Mouse (Mus musculus): ENCODE data around the gene Tenm4.

Gene Tenm4

DNA sequence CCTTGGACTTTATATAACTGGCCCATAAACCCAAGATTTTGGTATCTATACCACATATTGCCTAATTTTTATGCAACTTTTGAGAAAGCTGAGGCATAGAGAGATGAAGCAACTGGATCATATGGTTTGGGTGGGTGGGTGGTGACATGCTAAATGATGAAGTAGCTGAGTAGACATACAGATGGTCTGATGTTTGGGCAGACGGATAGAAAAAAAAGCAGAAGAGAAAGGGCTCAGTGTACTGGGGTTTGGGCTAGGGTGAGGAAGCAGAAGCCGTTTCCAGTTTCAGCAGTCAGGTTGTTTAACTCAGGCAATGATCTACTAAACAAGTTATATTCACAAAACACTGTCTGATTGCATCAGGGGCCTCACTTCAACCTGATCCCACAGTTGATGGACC is 619.3 kb downstream of the Tenm4 start:
- DNase-seq: no peak

DNA sequence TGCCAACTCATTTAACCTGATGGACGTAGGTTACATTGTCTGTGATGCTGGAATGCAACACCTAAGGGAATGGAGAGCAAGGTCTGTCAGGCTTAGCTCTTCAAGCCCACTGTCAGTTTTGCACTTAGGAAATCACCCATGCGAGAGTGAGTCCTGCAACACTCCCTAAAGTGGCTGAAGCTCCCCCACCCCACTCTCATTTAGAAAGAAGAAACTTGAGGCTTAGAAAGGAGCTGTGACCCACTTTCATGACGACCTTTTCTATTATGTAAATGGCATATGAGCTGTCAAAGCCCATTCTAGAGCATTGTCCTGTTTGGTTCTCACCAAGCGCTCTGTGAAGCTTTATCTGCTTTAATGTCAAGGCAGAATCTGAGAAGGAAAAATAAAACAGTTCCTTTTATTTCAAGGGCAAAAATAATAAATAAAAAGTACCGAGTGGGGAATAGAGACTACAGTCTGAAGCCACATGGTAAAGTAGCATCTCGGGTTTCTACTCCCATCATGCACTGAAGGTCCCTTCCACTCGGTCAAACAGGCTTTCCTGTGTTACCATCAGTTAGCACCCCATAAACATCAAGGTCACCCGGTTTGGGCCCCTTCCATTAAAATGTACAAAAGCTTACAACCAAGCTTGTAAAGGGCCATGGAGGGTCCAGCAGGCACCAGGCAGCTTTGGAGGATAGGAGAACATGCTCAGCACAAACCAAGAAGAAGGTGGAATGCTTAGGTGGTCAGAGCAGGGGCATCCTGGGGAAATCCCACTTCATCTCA is 621.6 kb downstream of the Tenm4 start:
- no peak for DNase-seq

DNA sequence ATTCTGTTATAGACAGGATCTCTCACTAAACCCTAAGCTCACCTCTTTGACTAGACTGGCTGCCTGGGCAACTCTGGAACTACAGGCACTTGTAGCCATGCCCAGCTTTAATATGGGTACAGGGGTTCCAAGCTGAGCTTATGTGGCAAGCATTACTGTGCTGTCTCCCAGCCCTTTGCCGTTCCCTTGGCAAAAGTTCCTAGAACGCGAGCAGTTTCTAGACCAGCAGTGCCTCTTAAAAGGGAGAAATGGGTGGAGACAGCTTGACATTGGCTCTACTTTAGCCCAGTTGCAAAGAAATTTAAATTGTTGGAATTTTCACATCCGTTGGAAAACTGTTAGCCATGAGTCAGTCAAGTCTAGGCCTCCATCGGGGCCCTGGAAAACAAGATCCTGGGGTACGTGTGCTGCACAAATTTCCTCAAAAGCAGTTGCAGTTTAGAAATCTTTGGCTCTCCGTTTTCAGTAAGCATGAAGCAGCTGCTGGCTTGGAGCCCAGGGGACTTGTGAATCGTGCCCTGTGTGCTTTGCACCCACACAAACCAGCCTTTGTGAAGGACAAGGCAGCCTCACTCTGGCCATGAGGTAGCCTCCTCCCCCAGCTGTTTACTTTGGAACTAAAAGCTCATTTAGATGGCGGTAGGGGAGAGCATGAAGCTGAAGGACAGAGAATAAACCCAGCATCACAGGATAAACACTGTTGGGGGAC is 625.1 kb downstream of the Tenm4 start:
- DNase-seq: peak; percentile 71

DNA sequence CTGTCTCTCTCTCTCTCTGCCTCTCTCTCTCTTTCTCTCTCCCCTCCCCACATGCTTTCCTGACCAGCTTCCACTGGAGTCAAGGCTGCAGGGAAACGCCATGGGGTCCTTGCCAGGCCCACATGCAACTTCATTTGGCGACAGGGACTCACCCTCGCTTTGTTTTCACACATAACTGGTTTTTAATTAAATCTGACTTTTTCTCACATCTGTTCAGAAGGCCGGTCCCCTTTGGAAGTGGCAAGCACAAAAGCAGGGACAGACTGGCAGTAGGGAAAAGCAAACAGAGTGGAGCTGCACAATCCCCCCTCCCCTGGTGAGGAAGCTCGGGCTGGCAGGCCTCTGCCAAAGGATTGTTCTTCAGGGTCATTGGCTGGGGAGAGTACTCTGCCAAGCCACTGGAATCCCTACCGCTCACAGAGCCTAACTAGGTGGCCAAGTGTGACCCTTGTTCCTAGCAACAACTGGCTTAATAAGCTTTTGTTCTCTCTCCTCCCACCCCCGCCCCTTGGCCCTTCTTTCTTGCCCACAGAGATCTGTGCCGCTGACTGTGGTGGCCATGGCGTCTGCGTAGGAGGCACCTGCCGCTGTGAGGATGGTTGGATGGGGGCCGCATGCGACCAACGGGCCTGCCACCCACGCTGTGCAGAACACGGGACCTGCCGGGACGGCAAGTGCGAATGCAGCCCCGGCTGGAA is 625.9 kb downstream of the Tenm4 start:
- DNase-seq: peak; percentile 57

DNA sequence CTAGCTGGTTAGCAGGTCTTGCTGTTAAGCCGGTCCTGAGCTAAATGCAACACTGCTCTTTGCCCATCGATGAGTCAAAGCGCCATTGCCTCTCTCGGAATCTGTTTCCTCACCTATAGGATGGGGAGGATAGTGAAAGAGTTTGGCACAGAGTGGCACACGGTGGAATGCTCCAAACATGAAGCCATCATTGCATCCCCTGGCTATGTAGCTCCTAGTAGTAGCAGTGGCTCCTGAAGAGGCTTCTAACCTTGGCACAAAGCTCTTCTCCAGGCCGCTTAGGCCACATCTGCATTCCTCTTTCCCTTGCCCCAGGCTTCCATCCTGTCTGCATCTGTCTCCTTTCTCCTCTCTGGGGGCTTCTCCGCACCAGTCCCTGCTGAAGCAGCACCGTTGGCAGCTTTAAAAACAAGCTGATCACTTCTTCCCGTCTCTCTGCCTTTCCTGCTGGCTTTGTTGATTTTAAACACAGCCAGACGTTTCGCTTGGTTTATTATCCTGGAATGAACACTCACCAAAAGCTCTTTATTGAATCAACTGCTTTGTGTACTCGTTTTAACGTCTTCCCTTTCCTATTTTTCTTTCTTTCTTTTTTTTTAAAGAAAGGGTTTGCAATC is 626.8 kb downstream of the Tenm4 start:
- no peak for DNase-seq

DNA sequence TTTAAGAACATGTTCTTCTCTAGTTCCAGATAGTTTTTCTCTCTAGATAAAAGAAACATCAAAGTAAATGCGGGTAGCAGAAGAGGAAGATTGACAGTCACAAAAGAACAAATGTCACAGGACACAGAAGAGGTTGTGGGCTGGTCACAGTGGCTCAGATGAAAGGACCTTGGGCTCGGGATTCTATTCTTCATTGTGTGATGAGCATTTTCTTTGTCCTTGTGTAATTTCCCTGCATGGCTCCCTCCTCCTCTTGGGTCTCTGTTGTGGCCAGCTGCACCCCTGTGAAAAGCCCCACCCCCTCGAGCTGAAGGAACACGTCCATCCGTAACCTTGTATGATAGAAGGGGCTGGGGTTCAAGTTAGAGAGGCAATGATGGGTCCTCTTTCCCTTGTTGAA is 628.8 kb downstream of the Tenm4 start:
- DNase-seq: no peak

DNA sequence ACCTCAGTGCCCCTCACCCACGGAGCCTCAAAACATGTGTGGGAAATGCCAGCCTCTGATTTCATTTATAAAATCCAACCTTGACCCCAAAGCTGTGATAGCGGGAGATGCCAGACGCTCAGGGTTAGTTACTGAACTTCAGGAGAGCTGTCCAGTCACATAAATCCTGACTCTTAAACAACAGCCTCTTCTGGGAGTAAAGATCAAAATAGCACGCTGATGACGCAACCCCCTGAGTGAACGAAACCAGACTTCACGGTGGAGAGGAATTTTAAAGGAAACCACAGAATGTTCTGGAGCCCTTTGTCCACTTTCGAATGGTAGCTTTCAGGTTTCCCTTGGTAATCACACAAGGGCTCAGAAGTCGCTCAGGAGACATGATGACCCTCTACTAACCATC is 630.3 kb downstream of the Tenm4 start:
- DNase-seq: no peak

DNA sequence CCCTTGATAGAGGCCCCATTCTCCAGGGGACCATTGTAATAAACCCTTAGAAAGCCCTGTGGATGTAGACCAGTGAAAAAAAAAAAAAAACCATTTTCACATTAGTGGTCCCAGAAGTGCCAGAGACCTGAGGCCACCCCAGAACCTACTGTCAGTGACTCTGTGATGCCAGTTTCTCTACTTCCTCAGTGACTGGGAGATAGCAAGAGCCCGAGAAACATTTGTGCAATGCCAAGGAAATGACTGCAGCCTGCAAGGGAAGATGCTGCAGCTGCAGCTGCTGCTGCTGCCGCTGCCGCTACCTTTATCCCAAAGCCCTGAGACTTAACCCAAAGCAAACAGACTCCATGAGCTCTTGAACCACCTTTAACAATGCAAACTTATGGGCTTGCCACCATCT is 631.2 kb downstream of the Tenm4 start:
- DNase-seq: no peak

DNA sequence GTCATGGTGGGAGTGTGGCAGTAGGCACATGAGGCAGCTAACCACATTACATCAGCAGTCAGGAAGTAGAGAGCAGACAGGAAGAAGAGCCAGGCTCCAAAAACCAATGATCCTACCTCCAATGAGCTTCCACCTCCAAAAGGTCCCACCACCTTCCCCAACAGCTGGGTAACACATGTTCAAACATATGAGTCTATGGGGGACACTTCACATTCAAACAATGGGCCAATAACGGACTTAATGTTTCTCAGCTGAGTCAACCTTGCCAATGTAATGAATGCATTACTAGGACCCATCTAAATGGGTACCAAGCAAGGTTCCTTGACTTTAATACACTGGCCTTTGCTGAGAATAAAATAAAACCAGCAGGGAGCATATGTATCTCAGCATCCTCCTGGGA is 635.5 kb downstream of the Tenm4 start:
- no peak for DNase-seq

DNA sequence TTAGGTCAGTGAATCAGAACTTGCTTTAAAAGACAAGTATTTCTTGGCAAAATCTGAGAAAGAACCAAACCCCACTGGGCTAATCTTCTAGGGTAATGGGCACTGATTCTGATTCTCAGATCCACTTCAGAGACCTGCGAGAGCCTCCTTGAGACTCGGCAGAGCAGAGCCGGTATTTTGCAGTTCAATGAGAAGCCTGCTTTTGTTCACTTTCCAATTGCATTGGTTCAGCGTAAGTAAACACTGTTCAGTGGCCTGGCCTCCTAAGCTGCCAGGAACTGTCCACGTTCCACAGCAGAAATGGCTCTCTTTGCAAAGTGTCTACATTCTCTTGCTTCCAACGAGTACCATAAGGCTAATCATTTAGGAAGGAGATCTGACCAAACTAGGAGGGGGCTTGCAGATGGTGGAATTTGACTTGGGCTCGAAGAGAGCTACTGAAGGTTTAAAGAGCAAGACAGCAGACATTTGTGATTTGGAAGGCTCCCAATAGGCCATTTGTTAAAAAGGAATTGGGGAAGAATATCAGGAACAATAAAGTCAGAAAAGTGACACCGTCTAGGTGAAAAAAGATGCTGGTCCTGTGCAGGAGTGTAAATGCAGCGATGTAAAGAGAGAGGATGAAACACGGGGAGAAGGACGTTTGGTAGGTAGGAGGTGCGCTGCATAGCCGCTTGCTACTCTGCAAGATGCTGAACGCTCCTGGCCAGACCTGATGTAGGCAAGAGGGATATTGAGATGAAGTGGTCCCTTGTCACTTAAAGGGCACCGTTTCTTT is 636.4 kb downstream of the Tenm4 start:
- DNase-seq: no peak

DNA sequence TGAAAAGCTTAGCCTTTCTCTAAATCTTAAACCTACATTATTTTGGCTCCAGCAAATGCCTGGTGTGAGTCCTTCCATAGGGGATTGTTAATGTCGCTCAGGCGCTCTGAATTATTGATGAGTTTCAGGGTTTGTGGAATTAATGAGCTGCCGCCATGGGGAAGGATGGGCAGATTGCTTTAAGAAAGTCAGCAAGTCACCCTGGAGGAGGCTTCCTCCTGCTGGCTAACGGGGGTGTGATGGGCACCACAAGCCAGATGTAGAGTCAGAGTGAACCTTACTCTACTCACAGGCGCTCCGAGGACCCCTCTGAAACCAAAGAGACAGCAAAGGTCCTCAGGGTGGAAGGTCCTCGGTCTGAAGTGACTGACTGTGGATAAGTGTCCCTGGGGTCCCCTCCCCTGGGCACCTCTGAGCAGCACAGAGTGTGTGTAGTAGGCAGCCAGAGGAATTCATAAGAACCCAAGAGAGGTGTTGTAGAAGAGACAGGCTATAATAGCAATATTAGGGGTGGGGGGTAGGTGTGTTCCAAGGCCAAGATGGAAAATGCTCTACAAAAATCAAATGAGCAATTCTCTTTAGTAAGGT is 637.1 kb downstream of the Tenm4 start:
- DNase-seq: no peak

DNA sequence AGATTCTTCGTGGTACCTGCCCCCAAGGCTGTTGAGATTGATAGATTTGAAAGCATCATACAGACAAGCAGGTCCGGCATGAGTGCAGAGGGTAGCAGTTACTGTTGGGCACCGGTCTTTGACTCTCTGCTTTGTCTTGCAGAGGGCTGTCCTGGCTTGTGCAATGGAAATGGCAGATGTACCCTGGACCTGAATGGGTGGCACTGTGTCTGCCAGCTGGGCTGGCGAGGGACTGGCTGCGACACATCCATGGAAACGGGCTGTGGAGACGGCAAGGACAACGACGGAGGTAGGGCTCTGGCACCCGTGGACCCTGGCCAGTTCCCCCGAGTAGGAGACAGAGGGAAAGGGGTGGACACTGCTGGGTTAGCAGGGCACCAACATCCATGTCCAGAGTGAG is 640.6 kb downstream of the Tenm4 start:
- DNase-seq: no peak

DNA sequence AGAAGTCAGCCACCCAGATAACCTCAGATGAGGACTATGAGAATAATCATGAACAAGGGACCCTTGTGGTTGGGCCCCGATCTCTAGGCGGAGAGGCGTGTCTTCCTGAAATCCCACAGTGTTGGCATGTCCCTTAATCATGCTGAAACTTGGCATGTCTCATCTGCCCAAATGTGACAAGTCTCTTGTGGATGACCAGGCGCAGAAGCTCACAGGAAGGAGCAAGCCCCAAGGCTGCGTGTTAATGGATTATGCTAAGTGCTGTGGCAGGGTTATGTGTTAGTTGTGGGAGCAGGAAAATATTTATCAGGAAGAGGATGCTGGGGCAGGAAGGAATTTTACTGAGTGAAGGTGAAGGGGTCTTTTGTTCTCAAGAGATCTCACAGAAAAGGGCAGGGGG is 642.0 kb downstream of the Tenm4 start:
- no peak for DNase-seq

DNA sequence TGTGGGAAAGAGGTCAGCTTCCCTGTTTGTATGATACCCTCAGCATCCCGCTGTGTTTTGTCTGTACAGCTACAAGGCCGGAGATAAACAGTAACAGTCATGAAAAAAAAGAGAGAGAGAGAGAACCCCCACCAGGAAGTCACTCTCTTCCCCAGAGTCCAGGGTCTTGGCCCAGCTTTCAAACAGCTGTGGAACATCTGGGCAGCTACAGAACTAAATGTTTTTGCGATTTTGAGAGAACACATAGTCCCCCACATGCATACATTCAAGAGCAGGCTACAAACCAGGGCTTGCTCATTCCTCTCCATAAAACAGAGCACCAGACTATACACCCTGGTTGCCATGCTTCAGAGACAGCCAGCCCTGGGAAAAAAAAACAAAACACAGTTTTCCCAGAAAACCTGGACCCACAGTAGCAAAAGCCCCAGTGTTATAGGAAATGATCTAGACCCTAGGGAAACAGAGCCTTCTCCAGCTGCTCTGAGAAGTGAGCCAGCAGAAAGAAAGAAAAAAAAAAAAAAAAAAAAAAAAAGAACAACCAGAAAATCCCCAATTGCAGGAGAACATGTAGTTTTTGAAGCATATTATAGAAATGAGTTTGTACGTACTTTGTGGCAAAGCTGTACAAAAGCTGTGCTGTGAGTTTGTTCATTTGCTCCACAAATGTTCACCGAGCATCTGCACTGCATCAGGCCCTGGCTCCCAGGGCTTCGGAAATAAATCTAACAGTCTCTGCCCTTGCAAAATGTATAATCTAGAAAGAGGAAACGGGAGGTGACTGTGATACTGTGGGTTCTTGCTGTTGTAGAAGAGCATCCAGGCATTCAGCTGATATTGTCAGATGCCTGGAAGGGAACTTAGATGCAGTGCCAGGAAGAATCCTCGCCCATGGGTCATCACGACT is 642.7 kb downstream of the Tenm4 start:
- DNase-seq: no peak

DNA sequence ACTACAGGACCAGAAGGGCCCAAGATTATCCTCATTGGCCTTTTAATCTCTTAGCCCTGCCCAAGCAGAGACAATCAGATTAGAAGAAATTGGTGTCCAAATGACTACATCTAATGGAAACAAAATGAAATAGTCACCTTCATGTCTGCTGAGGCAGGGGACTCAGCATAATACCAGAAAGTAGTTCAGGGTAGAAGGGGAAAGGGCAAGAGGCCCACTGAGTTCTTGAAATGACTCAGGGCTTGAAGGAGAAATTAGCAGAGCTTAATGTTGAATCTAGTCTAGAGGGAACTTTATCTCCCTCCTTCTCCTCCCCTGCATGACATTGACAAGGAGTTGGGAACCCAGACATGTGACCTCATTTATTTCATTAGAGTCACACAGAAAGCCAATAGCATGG is 643.5 kb downstream of the Tenm4 start:
- no peak for DNase-seq

DNA sequence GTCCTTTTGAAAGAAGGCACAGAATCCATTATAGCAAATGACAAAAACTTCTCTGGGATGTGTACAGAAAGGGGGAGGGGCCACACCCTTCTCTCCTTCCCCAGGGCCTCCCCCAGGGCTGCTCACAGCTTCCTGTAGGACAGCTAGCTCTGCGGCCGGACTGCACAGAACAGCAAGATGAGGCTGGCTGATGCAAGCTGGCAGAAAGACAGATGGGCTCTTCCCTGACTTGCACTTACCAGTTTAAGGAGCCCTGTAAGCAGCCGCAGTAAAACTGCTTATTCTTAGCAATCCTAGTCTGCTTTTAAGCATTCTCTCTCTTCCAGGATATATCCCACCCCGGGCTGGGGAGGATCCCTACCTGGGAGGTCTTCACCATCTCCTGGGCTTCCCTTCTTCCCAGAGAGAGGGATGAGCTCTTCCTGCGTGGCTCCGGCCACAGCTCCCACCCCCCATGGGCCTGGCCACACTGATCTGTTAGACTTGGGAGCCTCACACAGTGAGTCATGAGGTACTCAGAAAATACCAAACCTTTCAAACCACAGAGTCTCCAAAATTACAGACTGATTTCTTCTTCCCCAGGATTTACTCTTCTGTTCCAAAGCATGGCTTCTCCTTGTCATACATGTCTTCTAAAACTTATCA is 646.1 kb downstream of the Tenm4 start:
- no peak for DNase-seq

DNA sequence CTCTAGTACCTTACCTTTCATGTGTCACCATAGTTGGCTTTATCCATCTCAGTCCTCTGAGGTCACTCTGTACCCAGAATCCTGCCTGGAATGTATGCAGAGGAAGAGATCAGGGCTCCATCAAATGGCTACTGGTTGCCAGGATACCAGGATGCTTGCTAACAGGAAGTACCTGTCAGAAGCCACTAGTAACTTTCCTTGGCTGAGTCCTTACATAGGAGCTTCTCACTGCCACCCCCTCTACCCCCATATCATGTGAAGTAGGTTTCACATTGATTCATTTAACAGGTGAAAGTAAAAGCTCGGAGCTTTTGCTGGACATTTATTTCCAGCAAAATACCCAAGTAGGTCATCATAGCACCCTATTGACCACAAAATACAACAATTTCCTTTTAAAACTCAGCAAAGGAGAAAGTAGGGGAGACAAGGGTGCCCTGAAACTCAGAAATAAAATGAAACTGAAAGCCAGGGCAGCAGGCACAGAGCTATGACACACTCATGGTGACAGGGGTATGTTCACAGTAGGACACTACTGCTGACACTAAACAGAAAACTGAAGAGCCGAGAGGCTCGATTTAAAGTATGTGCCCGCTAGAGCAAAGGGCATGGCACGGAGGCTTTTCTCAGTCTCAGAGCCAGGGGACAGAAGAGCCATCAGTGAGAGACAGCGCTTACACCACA is 647.3 kb downstream of the Tenm4 start:
- no peak for DNase-seq

DNA sequence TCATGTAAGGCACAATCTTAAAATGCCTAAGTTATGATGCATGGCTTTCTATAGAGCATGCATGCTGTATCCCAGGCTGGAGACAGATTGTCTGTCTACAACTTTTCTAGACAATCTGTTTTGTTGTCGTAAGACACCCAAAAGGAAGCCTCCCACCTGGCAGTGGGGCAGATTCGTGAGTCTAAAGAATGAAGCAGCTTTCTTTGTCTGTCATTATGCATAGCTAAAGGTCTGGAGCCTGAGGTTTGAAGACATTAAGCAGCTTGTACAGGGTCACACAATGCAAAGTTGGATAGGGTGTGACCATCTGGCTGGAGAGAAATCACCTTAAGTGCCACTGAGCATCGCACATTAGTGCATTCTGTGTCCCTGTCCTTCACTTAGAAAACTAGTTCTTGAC is 648.5 kb downstream of the Tenm4 start:
- no peak for DNase-seq

DNA sequence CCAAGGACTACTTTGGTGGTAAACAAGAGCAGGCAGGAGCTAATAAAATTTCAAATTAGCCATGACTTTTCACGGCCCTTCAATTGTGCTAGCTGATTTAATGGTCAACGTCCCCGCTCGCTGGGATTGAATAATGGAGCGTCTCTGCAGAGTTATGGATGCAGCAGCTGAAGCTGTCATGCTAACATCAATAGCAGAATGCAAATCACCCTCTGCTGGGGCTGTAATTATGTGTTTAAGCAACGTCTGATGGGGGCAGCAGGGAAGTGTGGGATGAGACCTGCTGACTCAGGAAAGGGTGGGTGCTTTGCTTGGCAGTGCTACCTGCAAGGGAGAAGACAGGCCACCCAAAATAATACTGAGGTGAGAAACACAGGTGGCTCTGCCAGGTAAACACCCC is 649.3 kb downstream of the Tenm4 start:
- DNase-seq: no peak

DNA sequence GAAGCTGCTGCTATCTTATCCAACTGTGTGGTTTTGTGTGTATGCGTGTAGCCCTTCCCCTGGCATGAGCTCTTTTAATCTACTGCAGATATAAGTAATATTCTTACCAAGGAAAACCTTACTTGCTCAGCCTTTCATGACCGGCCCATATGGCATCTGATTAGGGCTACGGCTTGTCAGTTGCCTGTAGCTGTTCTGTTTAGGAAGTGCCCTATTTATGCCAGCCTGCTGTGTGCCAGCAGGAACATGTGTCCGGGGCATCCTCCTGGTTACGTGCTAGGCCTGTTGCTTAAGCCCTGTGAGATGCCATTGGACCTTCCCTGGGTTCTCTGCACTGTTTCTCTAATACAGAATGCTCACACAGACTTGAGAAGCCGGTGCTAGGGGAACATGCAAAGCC is 655.1 kb downstream of the Tenm4 start:
- DNase-seq: no peak

All from right cerebral cortex, postnatal 25 days (tissue).